Mouse (Mus musculus): Measurements from ENCODE around the gene Pde2a.

DNA sequence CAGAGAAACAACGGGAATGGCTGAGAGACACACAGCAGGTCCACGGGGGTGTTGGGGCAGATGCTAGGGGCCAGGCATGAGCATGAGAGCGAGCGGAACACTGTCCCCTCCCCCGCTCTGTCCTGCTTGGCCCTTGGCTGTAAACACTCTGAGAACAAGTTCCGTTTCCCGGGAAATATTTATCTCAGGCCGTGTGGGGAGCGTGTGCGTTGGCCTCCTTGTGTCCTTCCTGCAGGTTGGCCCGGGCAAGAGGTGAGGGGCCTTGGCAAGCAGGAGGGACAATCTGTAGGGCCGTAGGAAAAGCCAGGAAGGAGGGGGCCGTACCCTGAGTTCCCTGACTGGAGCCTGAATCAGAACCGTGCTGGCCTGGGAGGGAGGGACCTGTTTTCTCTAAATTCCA, 43.9 kb downstream of the Pde2a start:
- TF ChIP-seq CTCF (IDR thresholded peaks at IDR 0.05; ENCODE audit: low read depth) (no peak), EP300 (IDR thresholded peaks at IDR 0.05; ENCODE audit: low read depth) (no peak)
